Comparison of ENCODE assay signal across 7 mouse cellular contexts in the genomic region with DNA sequence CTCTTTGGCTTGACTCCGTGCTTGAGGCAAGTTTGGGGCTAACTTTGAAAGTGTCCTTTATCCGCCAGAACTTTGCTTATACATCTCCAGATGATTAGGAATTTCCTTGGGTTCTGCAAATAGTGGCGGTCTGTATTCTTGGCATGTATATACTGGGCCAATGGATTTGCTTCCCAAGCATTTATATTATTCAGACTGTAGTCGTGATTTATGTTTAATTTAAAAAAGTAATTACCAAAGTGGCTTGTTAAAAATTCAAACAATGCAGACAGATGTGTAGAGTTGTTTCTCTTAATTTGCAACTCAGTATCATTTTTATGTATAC. TPM values are rescaled to one million over a fixed set of nuclear protein-coding genes. Genes with fewer than 3 reads are reported as not detected.
DNase-seq lines count a peak whose midpoint lies in the region; ATAC-seq and TF ChIP-seq lines count a peak whose summit lies in the region.

No protein-coding gene starts in this region.

- no peaks in the 10 kb centered on the region for H3K36me3 ChIP-seq in neural tube, embryonic 11.5 days (ENCODE audit: control insufficient read depth, insufficient read depth, low read length)
- no peaks in the 10 kb centered on the region for H3K36me3 ChIP-seq in forebrain, embryonic 10.5 days (replicated peaks)
- no peaks in the 10 kb centered on the region for H3K36me3 ChIP-seq in limb, embryonic 15.5 days
- no peaks in the 10 kb centered on the region for H3K36me3 ChIP-seq in stomach, postnatal 0 days (ENCODE audit: control insufficient read depth, insufficient read depth, low read length)

- no peak for TF ChIP-seq EP300 in stomach, postnatal 0 days (optimal IDR thresholded peaks at IDR 0.05)

- no peak overlapping the region for H3K27ac ChIP-seq in neural tube, embryonic 11.5 days (ENCODE audit: low read depth, low read length)
- H3K27ac ChIP-seq in forebrain, embryonic 10.5 days: no peak overlapping the region
- H3K27ac ChIP-seq in limb, embryonic 15.5 days: no peak overlapping the region
- no peak overlapping the region for H3K27ac ChIP-seq in stomach, postnatal 0 days (replicated peaks)

- H3K9ac ChIP-seq in neural tube, embryonic 11.5 days (ENCODE audit: low read length): peak overlapping the region; percentile 57
- H3K9ac ChIP-seq in limb, embryonic 15.5 days: peak overlapping the region; percentile 35; the same call in 1 of the 2 replicates
- peak overlapping the region; percentile 51 for H3K9ac ChIP-seq in stomach, postnatal 0 days (ENCODE audit: low read length)

- TF ChIP-seq CTCF in stomach, postnatal 0 days (IDR thresholded peaks at IDR 0.05; ENCODE audit: low read depth): no peak

- H3K4me3 ChIP-seq in neural tube, embryonic 11.5 days (ENCODE audit: low read depth, low read length): peak overlapping the region; percentile 56
- peak overlapping the region; percentile 61 for H3K4me3 ChIP-seq in forebrain, embryonic 10.5 days
- peak overlapping the region; percentile 51 for H3K4me3 ChIP-seq in limb, embryonic 15.5 days
- H3K4me3 ChIP-seq in stomach, postnatal 0 days (ENCODE audit: low read depth, low read length): peak overlapping the region; percentile 60

- peak overlapping the region; percentile 60 for H3K4me2 ChIP-seq in neural tube, embryonic 11.5 days (ENCODE audit: low read depth)
- peak overlapping the region; percentile 55 for H3K4me2 ChIP-seq in limb, embryonic 15.5 days
- peak overlapping the region; percentile 52 for H3K4me2 ChIP-seq in stomach, postnatal 0 days (replicated peaks; ENCODE audit: low read depth)

- DNase-seq in neural tube, embryonic 11.5 days (ENCODE audit: low spot score): no peak
- no peak for DNase-seq in neural tube, embryonic 10.5 days (ENCODE audit: extremely low spot score, low spot score)
- DNase-seq in forebrain, embryonic 10.5 days (ENCODE audit: extremely low spot score, low spot score): no peak
- DNase-seq in stomach, postnatal 0 days (ENCODE audit: low spot score): no peak
- DNase-seq in spleen, postnatal 36 days (ENCODE audit: low spot score in 2 of 2): no peak
- DNase-seq in spleen, adult 18-20 months: no peak

- WGBS in neural tube, embryonic 11.5 days: 23% methylated on average over 4 of the region's 4 CpGs
- WGBS in forebrain, embryonic 10.5 days: 17% methylated on average over 4 of the region's 4 CpGs
- 4% methylated on average over 4 of the region's 4 CpGs for WGBS in limb, embryonic 15.5 days
- 5% methylated on average over 4 of the region's 4 CpGs for WGBS in stomach, postnatal 0 days

- ATAC-seq in neural tube, embryonic 11.5 days (ENCODE audit: insufficient read depth, low FRiP score, low TSS enrichment): peak; percentile 62
- 0 out of 2 replicates have a peak, but pooled peaks have one; percentile 9 for ATAC-seq in limb, embryonic 15.5 days (ENCODE audit: insufficient number of reproducible peaks, low FRiP score, low TSS enrichment, low read depth)
- 0 out of 2 replicates have a peak, but pooled peaks have one; percentile 18 for ATAC-seq in stomach, postnatal 0 days (ENCODE audit: low FRiP score, low TSS enrichment)

- H3K4me1 ChIP-seq in neural tube, embryonic 11.5 days (ENCODE audit: control insufficient read depth, insufficient read depth, low read length): 0 out of 2 replicates have a peak, but pooled peaks cover 3% of the 10 kb centered on the region
- peaks cover 7% of the 10 kb centered on the region; the same call in 1 of the 2 replicates for H3K4me1 ChIP-seq in forebrain, embryonic 10.5 days
- no peaks in the 10 kb centered on the region for H3K4me1 ChIP-seq in limb, embryonic 15.5 days
- H3K4me1 ChIP-seq in stomach, postnatal 0 days (replicated peaks; ENCODE audit: control insufficient read depth, insufficient read depth): no peaks in the 10 kb centered on the region; the same call in 1 of the 2 replicates

- H3K27me3 ChIP-seq in neural tube, embryonic 11.5 days (ENCODE audit: control insufficient read depth, insufficient read depth, low read length): no peaks in the 10 kb centered on the region
- H3K27me3 ChIP-seq in forebrain, embryonic 10.5 days (ENCODE audit: poor library complexity, severe bottlenecking): peaks cover 52% of the 10 kb centered on the region
- H3K27me3 ChIP-seq in limb, embryonic 15.5 days: peaks cover 6% of the 10 kb centered on the region; the same call in 1 of the 2 replicates
- no peaks in the 10 kb centered on the region; the same call in 1 of the 2 replicates for H3K27me3 ChIP-seq in stomach, postnatal 0 days (ENCODE audit: control insufficient read depth, insufficient read depth, low read length)

- H3K9me3 ChIP-seq in neural tube, embryonic 11.5 days (ENCODE audit: control insufficient read depth, low read length): no peaks in the 10 kb centered on the region
- no peaks in the 10 kb centered on the region for H3K9me3 ChIP-seq in forebrain, embryonic 10.5 days
- no peaks in the 10 kb centered on the region for H3K9me3 ChIP-seq in limb, embryonic 15.5 days
- no peaks in the 10 kb centered on the region for H3K9me3 ChIP-seq in stomach, postnatal 0 days (ENCODE audit: control insufficient read depth, low read length)

RNA-seq across cellular contexts. Expression of a gene that starts 0.3 kb away (rescaled TPM):
- 1.2 TPM in 2 replicates for polyA plus RNA-seq in neural tube, embryonic 11.5 days (2014; fragmentation: Nextera tagmentation; extraction: Ambion mirVana)
- polyA plus RNA-seq in forebrain, embryonic 10.5 days (2016; fragmentation: Nextera tagmentation; extraction: Ambion mirVana): 0.26 and 0.75 TPM in 2 replicates
- polyA plus RNA-seq in limb, embryonic 15.5 days (2015; fragmentation: Nextera tagmentation; extraction: Ambion mirVana): 1.7 and 2.0 TPM in 2 replicates
- polyA plus RNA-seq in stomach, postnatal 0 days (2015; fragmentation: Nextera tagmentation; extraction: Ambion mirVana): 4.7 and 5.1 TPM in 2 replicates

RNA-seq across cellular contexts. Expression of a gene that starts 35.5 kb away (rescaled TPM):
- 0.31 and 0.49 TPM in 2 replicates for polyA plus RNA-seq in neural tube, embryonic 11.5 days (2014; fragmentation: Nextera tagmentation; extraction: Ambion mirVana)
- 0.40 and 0.54 TPM in 2 replicates for polyA plus RNA-seq in forebrain, embryonic 10.5 days (2016; fragmentation: Nextera tagmentation; extraction: Ambion mirVana)
- 16.3 and 18.0 TPM in 2 replicates for polyA plus RNA-seq in limb, embryonic 15.5 days (2015; fragmentation: Nextera tagmentation; extraction: Ambion mirVana)
- 0.06 and 0.13 TPM in 2 replicates for polyA plus RNA-seq in stomach, postnatal 0 days (2015; fragmentation: Nextera tagmentation; extraction: Ambion mirVana)

RNA-seq across cellular contexts. Expression of a gene that starts 54.0 kb away (rescaled TPM):
- polyA plus RNA-seq in neural tube, embryonic 11.5 days (2014; fragmentation: Nextera tagmentation; extraction: Ambion mirVana): 2.9 and 3.3 TPM in 2 replicates
- 1.5 and 2.4 TPM in 2 replicates for polyA plus RNA-seq in forebrain, embryonic 10.5 days (2016; fragmentation: Nextera tagmentation; extraction: Ambion mirVana)
- polyA plus RNA-seq in limb, embryonic 15.5 days (2015; fragmentation: Nextera tagmentation; extraction: Ambion mirVana): 2.3 and 4.6 TPM in 2 replicates
- polyA plus RNA-seq in stomach, postnatal 0 days (2015; fragmentation: Nextera tagmentation; extraction: Ambion mirVana): 0.46 and 0.52 TPM in 2 replicates

Comparison
In these comparisons a context has a peak if more than half of its experiments do, and no peak if none do; other contexts are left out.
1. ATAC-seq: peak in every context shown above with its lines; median percentile 62 in neural tube, embryonic 11.5 days; 18 in stomach, postnatal 0 days; 9 in limb, embryonic 15.5 days.
2. RNA of a gene that starts 35.5 kb away (polyA plus RNA-seq): 16.3 to 18.0 TPM in limb, embryonic 15.5 days; 0.31 to 0.49 TPM in neural tube, embryonic 11.5 days, 0.40 to 0.54 TPM in forebrain, embryonic 10.5 days and 0.06 to 0.13 TPM in stomach, postnatal 0 days; every median in the first group is over 10 times any median in the second.
3. Peak in every context shown above with its lines, with median percentiles within 50 percentile points of each other: H3K4me2 ChIP-seq, H3K4me3 ChIP-seq and H3K9ac ChIP-seq.